Comparison of ENCODE assay signal across 17 mouse cellular contexts in the genomic region with DNA sequence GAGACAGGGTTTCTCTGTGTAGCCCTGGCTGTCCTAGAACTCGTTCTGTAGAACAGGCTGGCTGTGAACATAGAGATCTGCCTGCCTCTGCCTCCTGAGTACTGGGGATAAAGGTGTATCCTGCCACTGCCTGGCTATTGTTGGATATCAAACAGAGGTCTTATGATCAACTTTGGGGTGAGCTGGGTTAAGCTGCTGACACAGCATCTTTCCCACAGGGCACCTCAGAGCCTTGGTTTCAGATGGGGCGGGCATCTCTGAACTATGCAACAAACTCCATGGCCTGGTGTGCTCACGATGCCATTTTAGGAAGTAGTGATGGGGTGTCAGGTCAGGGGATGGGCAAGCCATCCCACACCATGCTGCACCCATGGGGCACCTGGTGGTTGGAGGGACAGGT. TPM values are rescaled to one million over a fixed set of nuclear protein-coding genes. Genes with fewer than 3 reads are reported as not detected.
DNase-seq lines count a peak whose midpoint lies in the region; TF ChIP-seq lines count a peak whose summit lies in the region.
"Had no signal": no experiment of that assay in that cellular context is flagged by ENCODE, and none has a peak within 500 bp of the region (broad histone marks: within the 10 kb centered on the region; RNA-seq: fewer than 3 reads in every experiment).

No protein-coding gene starts in this region.

- H3K4me3 ChIP-seq in left cerebral cortex, adult 2 months, result no peak overlapping the region
- no peak overlapping the region for H3K4me3 ChIP-seq in ES-E14 (ENCODE audit: insufficient read depth in 1 of 2, low read depth in 1 of 2, low read length in 2 of 2, poor library complexity in 1 of 2, severe bottlenecking in 1 of 2)
- H3K4me3 ChIP-seq: embryonic facial prominence, embryonic 13.5 days; embryonic facial prominence, embryonic 15.5 days; erythroblast, embryonic 14.5 days; forebrain, embryonic 10.5 days; forebrain, embryonic 12.5 days had no signal

- no peak for TF ChIP-seq CTCF in left cerebral cortex, adult 2 months (IDR thresholded peaks at IDR 0.05)

- no peak for DNase-seq in left cerebral cortex, adult 2 months (ENCODE audit: extremely low spot score in 1 of 2, low spot score in 2 of 2)
- no peak for DNase-seq in left cerebral cortex, postnatal 10 days (ENCODE audit: extremely low spot score in 1 of 2, low spot score in 2 of 2)
- no peak for DNase-seq in ES-E14 (ENCODE audit: low read depth, low spot score)
- no peak for DNase-seq in frontal cortex, postnatal 14 days (ENCODE audit: low spot score in 2 of 2)
- no peak for DNase-seq in MN1 (ENCODE audit: low spot score)
- DNase-seq: adrenal gland, adult 2 months; adrenal gland, postnatal 25 days; cerebellum, adult 11 months; cerebellum, adult 18-20 months; cerebellum, postnatal 14 days; cerebellum, postnatal 36 days; embryo, embryonic 11 days had no signal

- H3K36me3 ChIP-seq in ES-E14 (ENCODE audit: control insufficient read depth, insufficient read depth, low read length, poor library complexity, severe bottlenecking), result no peaks in the 10 kb centered on the region
- H3K36me3 ChIP-seq: embryonic facial prominence, embryonic 13.5 days; embryonic facial prominence, embryonic 15.5 days; forebrain, embryonic 10.5 days; forebrain, embryonic 12.5 days had no signal

- H3K27ac ChIP-seq in left cerebral cortex, adult 2 months, result peak overlapping the region; percentile 93
- H3K27ac ChIP-seq in ES-E14 (ENCODE audit: insufficient read depth, low read depth, low read length, poor library complexity, severe bottlenecking), result no peak overlapping the region
- H3K27ac ChIP-seq: embryonic facial prominence, embryonic 13.5 days; embryonic facial prominence, embryonic 15.5 days; forebrain, embryonic 10.5 days; forebrain, embryonic 12.5 days had no signal

- intact Hi-C loops in left cerebral cortex, adult 2 months (cut with DNase I), result no loop called here
- intact Hi-C loops in left cerebral cortex, postnatal 10 days (cut with DNase I), result no loop called here

- in situ Hi-C loops in ES-E14 (cut with MboI; ENCODE audit: low sequenced_read_pairs in 2 of 2, unreplicated experiment in 2 of 2), result no loop called here

- no peaks in the 10 kb centered on the region for H3K9me3 ChIP-seq in ES-E14 (ENCODE audit: control insufficient read depth, insufficient read depth, low read depth, low read length)
- H3K9me3 ChIP-seq: embryonic facial prominence, embryonic 13.5 days; embryonic facial prominence, embryonic 15.5 days; forebrain, embryonic 10.5 days; forebrain, embryonic 12.5 days had no signal

- no peak overlapping the region for H3K9ac ChIP-seq in ES-E14 (ENCODE audit: insufficient read depth, low read depth, low read length, poor library complexity, severe bottlenecking)
- H3K9ac ChIP-seq: embryonic facial prominence, embryonic 13.5 days; embryonic facial prominence, embryonic 15.5 days; forebrain, embryonic 12.5 days had no signal

- H3K4me1 ChIP-seq in ES-E14 (ENCODE audit: control insufficient read depth in 2 of 2, insufficient read depth in 2 of 2, low read length in 2 of 2, poor library complexity in 1 of 2), result no peaks in the 10 kb centered on the region

TF ChIP-seq in ES-E14, 5 proteins besides CTCF, POLR2A, EP300 and RAD21:
- TF ChIP-seq MAFK (IDR thresholded peaks at IDR 0.05; ENCODE audit: insufficient read depth, low read depth, low read length) (0 out of 2 replicates have a peak, but pooled peaks have one; percentile 50), HCFC1 (IDR thresholded peaks at IDR 0.05; ENCODE audit: borderline replicate concordance, insufficient read depth, low read length) (no peak)
TF ChIP-seq in ES-E14: peak in this region for 1.

RNA-seq across cellular contexts. Expression of a gene that starts 5.1 kb away (rescaled TPM):
- total RNA-seq in left cerebral cortex, adult 2 months (2021), result 100 to 1,000 TPM; 138 to 147 TPM
- total RNA-seq in left cerebral cortex, postnatal 10 days (2021), result 10 to 100 TPM; 73.2 to 82.6 TPM
- total RNA-seq in ES-E14 (2012; rRNA removed), result 0.22 and 0.48 TPM in 2 replicates
- total RNA-seq: adrenal gland, postnatal 25 days had no signal

RNA-seq across cellular contexts. Expression of a gene that starts 42.6 kb away (rescaled TPM):
- 10 to 100 TPM; 38.9 to 40.8 TPM for total RNA-seq in left cerebral cortex, adult 2 months (2021)
- total RNA-seq in left cerebral cortex, postnatal 10 days (2021), result 10 to 100 TPM; 13.5 to 19.5 TPM
- total RNA-seq in ES-E14 (2012; rRNA removed), result 39.6 and 73.6 TPM in 2 replicates

Comparison
In these comparisons a context has a peak if more than half of its experiments do, and no peak if none do; other contexts are left out.
1. RNA of a gene that starts 5.1 kb away (total RNA-seq): 138 to 147 TPM in left cerebral cortex, adult 2 months and 73.2 to 82.6 TPM in left cerebral cortex, postnatal 10 days; 0.22 to 0.48 TPM in ES-E14; every median in the first group is over 10 times any median in the second.